Mouse (Mus musculus) gastrocnemius, adult 2 months (tissue): ENCODE measurements at regions not wholly inside any gene's neighbourhood (a gene's known extent, or its start where the extent isn't known, plus 50 kb on each side); places are given as distances from the start of the nearest gene placed in this dataset.

Experiments
- DNase-seq: peaks from one replicate; pipeline ENCODE4 v3.0.0; 2022
- H3K27ac ChIP-seq: fragments of 200-600 bp; 2 replicates; pipeline ENCODE4 v1.8.1; 2022; ENCODE audit warnings: mild to moderate bottlenecking
- H3K4me3 ChIP-seq: fragments of 200-600 bp; 2 replicates; pipeline ENCODE4 v1.8.1; 2022; ENCODE audit warnings: mild to moderate bottlenecking, moderate library complexity
- CTCF ChIP-seq: fragments of 200-600 bp; IDR thresholded peaks from 2 replicates; pipeline ENCODE4 v1.8.1; 2022; ENCODE audit warnings: antibody characterized with exemption, mild to moderate bottlenecking, moderate library complexity
- intact Hi-C: fragments of 180-260 bp; cut with DNase I; formaldehyde crosslinking; loops from one replicate; pipeline ENCODE4 v1.15.1; 2025

DNA sequence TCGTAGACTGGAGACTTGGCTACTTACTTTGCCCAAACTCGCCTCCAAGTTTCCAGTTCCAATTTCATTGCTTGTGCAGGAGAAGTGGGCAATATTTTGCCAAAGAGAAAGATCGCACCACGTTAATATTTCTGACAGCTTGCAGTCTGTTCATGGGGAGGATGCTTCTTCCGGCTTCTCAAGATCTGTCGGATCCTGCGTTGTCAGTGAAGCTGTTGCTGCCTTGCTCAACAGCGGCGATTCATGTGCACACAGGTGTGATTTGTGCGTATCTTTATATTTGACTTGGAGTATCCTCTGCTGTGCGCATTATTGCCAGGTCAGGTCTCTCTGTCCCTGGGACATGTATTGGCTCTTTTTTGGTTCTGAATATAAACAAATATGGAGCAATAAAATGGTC is 118.3 kb downstream of the Btg1 start:
- Histone ChIP-seq H3K27ac (no peak overlapping the region), H3K4me3 (no peak overlapping the region)
- no peak for TF ChIP-seq CTCF
- no peak for DNase-seq
- intact Hi-C loops: no loop called here

DNA sequence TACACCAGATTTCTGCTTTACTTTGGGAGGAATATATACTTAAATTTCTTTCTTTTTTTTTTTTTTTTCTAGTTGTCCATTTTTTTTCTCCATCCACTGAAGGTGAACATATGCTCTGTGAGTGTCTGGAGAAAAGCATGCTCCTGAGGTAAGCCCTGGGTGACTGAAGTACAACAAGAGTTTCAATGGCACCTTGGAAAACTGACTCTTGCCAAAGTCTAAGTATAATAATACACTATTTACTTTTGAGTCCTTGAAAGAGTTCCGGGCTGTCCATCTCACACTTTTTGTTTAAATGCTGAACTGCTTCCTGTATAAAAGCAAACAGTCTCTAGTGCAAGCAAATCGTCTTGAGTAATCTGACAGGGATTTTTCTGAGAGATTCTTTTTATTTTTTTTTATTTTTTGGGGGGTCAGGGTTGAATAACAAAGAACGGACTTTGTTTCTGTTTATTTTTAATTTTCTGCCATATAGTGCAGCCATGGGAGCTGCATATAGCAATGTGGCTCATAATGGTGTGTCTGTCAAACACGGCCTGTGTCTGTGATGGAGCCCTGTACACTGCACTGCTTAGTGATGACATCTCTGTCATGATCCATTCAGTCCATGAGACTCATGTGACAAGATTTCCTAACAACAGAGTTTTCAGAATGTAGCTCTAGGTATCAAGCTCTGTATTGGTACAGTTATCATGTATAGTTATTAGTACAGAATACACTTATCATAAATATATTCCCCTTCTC is 119.3 kb downstream of the Btg1 start:
- intact Hi-C loops: no loop called here
- no peak overlapping the region for H3K4me3 ChIP-seq
- TF ChIP-seq CTCF: no peak
- no peak for DNase-seq
- no peak overlapping the region for H3K27ac ChIP-seq

- H3K27ac ChIP-seq: no peak overlapping the region
- no peak for TF ChIP-seq CTCF
- intact Hi-C loops: no loop called here
- H3K4me3 ChIP-seq: no peak overlapping the region
- no peak for DNase-seq
Measured at GRCm38 (mm10) chr10:96737972-96738371, 121.2 kb downstream of the Btg1 start.

DNA sequence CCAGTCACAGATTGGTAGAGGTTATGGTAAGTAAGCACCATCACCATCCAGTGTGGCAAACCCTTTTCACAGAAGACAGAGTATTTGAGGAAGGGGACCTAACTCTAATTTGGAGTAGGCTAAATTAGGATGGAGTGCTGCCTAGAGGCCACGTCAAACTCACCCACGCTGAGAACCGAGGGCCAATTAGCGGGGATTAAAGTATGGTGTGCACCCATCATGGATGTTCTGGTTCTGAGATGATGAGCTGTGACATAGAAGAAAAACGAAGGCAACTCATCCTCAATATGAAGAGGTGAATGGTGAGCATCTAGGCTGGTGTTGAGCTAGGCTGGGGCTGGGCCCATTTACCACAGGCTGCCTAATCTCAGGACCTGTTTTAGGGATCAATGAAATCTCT is 121.8 kb downstream of the Btg1 start:
- intact Hi-C loops: no loop called here
- DNase-seq: no peak

GRCm38 (mm10) chr10:96744167-96744777 is 127.5 kb downstream of the Btg1 start:
- no peak overlapping the region for H3K27ac ChIP-seq
- intact Hi-C loops: no loop called here
- no peak for TF ChIP-seq CTCF
- DNase-seq: peak; percentile 61
- H3K4me3 ChIP-seq: peak overlapping the region; percentile 48

More for the DNA sequence above, 121.8 kb downstream of the Btg1 start:
- TF ChIP-seq CTCF: no peak
- Histone ChIP-seq H3K27ac (no peak overlapping the region), H3K4me3 (no peak overlapping the region)

- no peak for DNase-seq
- intact Hi-C loops: no loop called here
- no peak overlapping the region for H3K4me3 ChIP-seq
- no peak for TF ChIP-seq CTCF
- no peak overlapping the region for H3K27ac ChIP-seq
Measured at GRCm38 (mm10) chr10:96747015-96747663, 130.3 kb downstream of the Btg1 start.

GRCm38 (mm10) chr10:96750861-96751260 is 134.1 kb downstream of the Btg1 start:
- no peak for DNase-seq
- peak overlapping the region; percentile 43 for H3K4me3 ChIP-seq
- no peak for TF ChIP-seq CTCF
- peak overlapping the region; percentile 71 for H3K27ac ChIP-seq
- intact Hi-C loops: no loop called here

DNA sequence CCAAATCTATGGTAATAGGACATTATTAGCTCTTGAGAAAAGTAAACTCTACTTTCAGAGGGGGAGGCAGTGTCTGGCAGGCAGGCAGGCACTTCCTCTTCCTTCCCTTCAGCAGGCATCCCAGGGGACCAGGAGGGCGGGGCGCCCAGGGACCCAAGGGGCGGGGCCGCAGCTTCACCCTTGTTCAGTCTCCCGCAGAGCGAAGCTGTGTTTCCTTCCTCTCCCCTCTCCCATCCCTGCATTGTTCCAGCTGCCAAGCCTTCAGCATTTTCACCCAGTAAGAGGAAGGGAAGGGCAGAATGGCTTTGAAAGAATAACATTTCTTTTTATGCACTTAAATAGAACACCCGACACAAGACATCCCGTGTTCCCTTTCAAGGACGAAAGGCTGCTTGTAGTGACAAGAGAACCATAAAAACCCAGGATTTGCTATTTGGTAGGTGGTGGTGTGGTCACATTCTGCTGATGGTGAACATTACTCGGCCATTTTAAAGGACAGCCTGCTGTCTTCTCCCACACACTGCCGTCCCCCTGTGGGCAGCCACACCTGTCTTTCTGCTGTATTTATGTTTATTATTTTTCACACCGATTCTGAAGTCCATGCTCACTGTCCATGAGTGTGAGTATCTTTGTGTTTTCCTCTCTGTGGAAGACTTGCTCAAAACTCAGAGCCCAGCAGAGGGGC is 134.9 kb downstream of the Btg1 start:
- intact Hi-C loops: no loop called here
- peak; percentile 92 for DNase-seq
- H3K4me3 ChIP-seq: peak overlapping the region; percentile 43
- H3K27ac ChIP-seq: peak overlapping the region; percentile 71
- TF ChIP-seq CTCF: no peak

GRCm38 (mm10) chr10:96752531-96752930 is 135.7 kb downstream of the Btg1 start:
- no peak for DNase-seq
- intact Hi-C loops: no loop called here
- Histone ChIP-seq H3K27ac (peak overlapping the region; percentile 71), H3K4me3 (no peak overlapping the region)
- no peak for TF ChIP-seq CTCF

- no peak for DNase-seq
- TF ChIP-seq CTCF: no peak
- H3K27ac ChIP-seq: peak overlapping the region; percentile 35
- intact Hi-C loops: no loop called here
- H3K4me3 ChIP-seq: no peak overlapping the region
Measured at GRCm38 (mm10) chr10:96753521-96753920, 136.7 kb downstream of the Btg1 start.

GRCm38 (mm10) chr10:96755674-96756073 is 138.9 kb downstream of the Btg1 start:
- DNase-seq: no peak
- Histone ChIP-seq H3K4me3 (no peak overlapping the region), H3K27ac (0 out of 2 replicates have a peak overlapping the region, but pooled peaks have one; percentile 1)
- TF ChIP-seq CTCF: no peak
- intact Hi-C loops: no loop called here

- intact Hi-C loops: no loop called here
- DNase-seq: no peak
- H3K27ac ChIP-seq: no peak overlapping the region
- no peak overlapping the region for H3K4me3 ChIP-seq
- no peak for TF ChIP-seq CTCF
Measured at GRCm38 (mm10) chr10:96756355-96757084, 139.7 kb downstream of the Btg1 start.
